Mouse (Mus musculus): ENCODE measurements around the gene Bcl2l1.

The Bcl2l1 gene

GRCm38 (mm10) chr2:152737306-152738221, 94.0 kb downstream of the Bcl2l1 start:
- no peak for DNase-seq (ENCODE audit: low spot score)

GRCm38 (mm10) chr2:152736748-152737147, 94.8 kb downstream of the Bcl2l1 start:
- DNase-seq (ENCODE audit: low spot score): no peak

GRCm38 (mm10) chr2:152736090-152736601, 95.4 kb downstream of the Bcl2l1 start, which contains the start of gene Id1:
Gene Id1, plus strand, starts transcription at chr2:152736251.
- peak; percentile 67 for DNase-seq (ENCODE audit: low spot score)

- peak; percentile 91 for DNase-seq (ENCODE audit: low spot score)
Measured at GRCm38 (mm10) chr2:152734984-152735383, 96.5 kb downstream of the Bcl2l1 start.

GRCm38 (mm10) chr2:152734501-152734900, 97.0 kb downstream of the Bcl2l1 start:
- DNase-seq (ENCODE audit: low spot score): no peak

- no peak for DNase-seq (ENCODE audit: low spot score)
Measured at GRCm38 (mm10) chr2:152733201-152733600, 98.3 kb downstream of the Bcl2l1 start.
